Mouse (Mus musculus) C2C12 (cell line): ENCODE measurements around the gene Dennd2a.
A peak's percentile ranks its signal among the peaks of the same experiment; 100 is the strongest.

Source experiments
- CEBPB ChIP-seq: IDR thresholded peaks from one replicate; pipeline ENCODE4 v1.6.1; 2011; ENCODE audit warnings: low read depth, mild to moderate bottlenecking, control low read depth, moderate library complexity
- CTCF ChIP-seq: IDR thresholded peaks from one replicate; pipeline ENCODE4 v1.5.1; 2011; ENCODE audit not compliant: control insufficient read depth, insufficient read depth, insufficient read length
- MYOD1 ChIP-seq: IDR thresholded peaks from one replicate; pipeline ENCODE4 v1.6.1; 2011; ENCODE audit warnings: low read depth; ENCODE audit not compliant: control insufficient read depth, insufficient read length
- MYOG ChIP-seq: IDR thresholded peaks from one replicate; pipeline ENCODE4 v1.6.1; 2011; ENCODE audit not compliant: control insufficient read depth, insufficient read length; ENCODE audit errors: extremely low read depth

GRCm38 (mm10) chr6:39562166-39563015 is 4.7 kb upstream of the Dennd2a start:
- TF ChIP-seq CTCF (peak; percentile 37), MYOG (no peak), MYOD1 (no peak), CEBPB (no peak)
